Mouse (Mus musculus): ENCODE measurements around the gene Cox7c. TPM values are rescaled to one million over a fixed set of nuclear protein-coding genes. Genes with fewer than 3 reads are reported as not detected.
"Not testable (repeated sequence)": the region's sequence is repeated elsewhere in the genome, so short reads cannot be mapped to it uniquely, and the experiment has no call there.

Cox7c gene
- total RNA-seq (2014; fragmentation: Nextera tagmentation) (737 and 887 TPM in 2 replicates), total RNA-seq (2017) (345 and 534 TPM in 2 replicates)

- ATAC-seq (replicated peaks; ENCODE audit: low FRiP score, low TSS enrichment, poor library complexity, severe bottlenecking) = peak; percentile 100
These were observed at the start of gene Cox7c for GRCm38 (mm10) chr13:86046254-86046951. TSS of gene Cox7c (minus strand) at chr13:86046904.

DNA sequence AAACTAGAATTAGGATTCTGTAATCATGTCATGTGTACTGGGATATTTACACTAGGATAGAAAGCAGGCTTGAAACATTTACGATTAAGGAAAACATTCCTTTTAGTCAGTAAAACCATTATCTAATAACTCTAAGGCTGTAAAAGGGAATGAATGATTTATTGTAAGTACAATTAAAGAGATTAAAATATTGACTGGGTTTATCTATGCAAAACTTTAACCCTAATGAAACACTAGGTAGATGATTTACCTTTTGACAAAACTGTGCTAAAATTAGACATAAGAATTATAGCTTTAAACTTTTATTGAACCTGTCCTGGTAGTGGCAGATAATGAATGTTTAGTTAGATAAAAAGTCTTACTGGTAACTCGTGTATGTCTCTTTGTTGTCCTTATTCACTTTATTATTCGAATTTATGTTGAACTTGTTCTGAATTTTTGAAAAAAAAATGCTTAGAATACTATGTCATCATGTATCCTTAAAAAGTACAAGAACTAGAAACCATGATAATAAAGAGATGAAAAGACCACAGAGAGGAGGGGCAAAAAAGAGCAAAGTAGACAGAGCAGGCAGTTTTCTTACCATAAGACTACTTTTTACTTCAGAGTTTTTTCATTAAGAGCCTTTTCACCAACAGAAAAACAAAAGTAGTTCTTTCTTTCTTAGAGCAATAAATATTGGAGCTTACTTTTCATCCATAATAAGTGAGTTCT is 21.5 kb upstream of the Cox7c start:
- no peak for ATAC-seq (replicated peaks; ENCODE audit: low FRiP score, low TSS enrichment, poor library complexity, severe bottlenecking)

DNA sequence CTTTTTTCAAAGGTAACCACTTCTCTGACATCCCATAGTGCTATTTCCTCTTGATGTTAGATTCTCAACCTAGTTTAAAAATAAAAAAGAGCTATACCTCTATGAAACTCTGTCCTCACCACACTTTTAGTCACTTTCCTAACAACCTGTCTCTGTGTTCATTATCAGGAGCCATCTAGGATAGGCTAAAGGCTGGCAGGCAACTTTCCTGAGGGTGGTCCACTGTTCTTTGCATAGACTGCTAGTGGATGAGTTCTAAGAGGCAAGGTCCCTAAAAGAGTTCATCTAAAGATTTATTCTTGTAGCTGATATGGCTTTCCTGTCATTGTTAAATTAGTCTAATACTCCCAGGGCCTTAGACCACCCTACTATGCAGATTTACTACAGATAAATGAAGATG is 20.8 kb upstream of the Cox7c start:
- no peak for ATAC-seq (replicated peaks; ENCODE audit: low FRiP score, low TSS enrichment, poor library complexity, severe bottlenecking)

DNA sequence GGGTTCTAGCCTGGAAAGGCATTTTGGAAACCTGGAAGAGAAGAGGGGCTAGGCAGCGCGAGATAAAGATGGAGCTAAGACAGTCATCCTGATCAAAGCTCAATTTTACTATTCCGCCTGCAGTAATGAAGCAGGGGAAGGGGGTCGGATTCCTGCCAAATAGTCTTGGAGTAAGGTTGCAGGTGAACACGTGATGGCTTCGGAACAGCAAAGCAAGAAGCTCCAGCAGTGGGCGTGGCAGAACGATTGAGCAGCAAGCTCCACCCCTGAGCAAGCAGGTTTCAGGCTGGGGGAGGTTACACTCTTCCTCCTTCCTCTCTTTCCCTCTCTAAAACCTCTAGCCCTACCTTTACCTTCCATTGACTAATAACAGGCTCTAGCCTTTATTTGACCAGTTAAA is 7.4 kb upstream of the Cox7c start:
- not testable (repeated sequence) for ATAC-seq (replicated peaks; ENCODE audit: low FRiP score, low TSS enrichment, poor library complexity, severe bottlenecking)

GRCm38 (mm10) chr13:86004907-86005675 is 41.6 kb downstream of the Cox7c start:
- ATAC-seq (replicated peaks; ENCODE audit: low FRiP score, low TSS enrichment, poor library complexity, severe bottlenecking) = no peak

All from megakaryocyte-erythroid progenitor cell, adult 5-6 weeks (primary cell).